Mouse (Mus musculus) myocyte (in vitro differentiated cells): Measurements from ENCODE around the gene Golph3l.

Experiments used
- CEBPB ChIP-seq: IDR thresholded peaks from 2 replicates; pipeline ENCODE4 v1.6.1; 2011; ENCODE audit warnings: mild to moderate bottlenecking, moderate library complexity; ENCODE audit not compliant: poor library complexity, insufficient read depth, severe bottlenecking
- E2F4 ChIP-seq: IDR thresholded peaks from one replicate; pipeline ENCODE4 v1.6.1; 2011; ENCODE audit warnings: mild to moderate bottlenecking, control low read depth, moderate library complexity; ENCODE audit not compliant: insufficient read depth
- MAX ChIP-seq: IDR thresholded peaks from one replicate; pipeline ENCODE4 v1.6.1; 2011; ENCODE audit warnings: low read depth, mild to moderate bottlenecking, control low read depth
- MYOD1 ChIP-seq, 3 experiments: IDR thresholded peaks; one replicate each; pipeline ENCODE4 v1.6.1; 2011; ENCODE audit warnings: control low read depth in 2 of 3, low read depth in 2 of 3, mild to moderate bottlenecking in 2 of 3, moderate library complexity in 1 of 3; ENCODE audit not compliant: insufficient read length in 2 of 3, control insufficient read depth in 1 of 3
- MYOG ChIP-seq, 3 experiments: IDR thresholded peaks; one replicate each; pipeline ENCODE4 v1.6.1; 2011; ENCODE audit warnings: control low read depth in 2 of 3, low read depth in 2 of 3, mild to moderate bottlenecking in 2 of 3; ENCODE audit not compliant: insufficient read length in 2 of 3, control insufficient read depth in 1 of 3, insufficient read depth in 1 of 3
- POLR2A ChIP-seq: IDR thresholded peaks from one replicate; pipeline ENCODE4 v1.6.1; 2011; ENCODE audit warnings: low read depth, mild to moderate bottlenecking, control low read depth, moderate library complexity; ENCODE audit not compliant: insufficient read length
- POLR2AphosphoS2 ChIP-seq: IDR thresholded peaks from one replicate; pipeline ENCODE4 v1.6.1; 2011; ENCODE audit warnings: low read depth, control low read depth; ENCODE audit not compliant: insufficient read length
- REST ChIP-seq: IDR thresholded peaks from one replicate; pipeline ENCODE4 v1.6.1; 2011; ENCODE audit warnings: mild to moderate bottlenecking, control low read depth, moderate library complexity; ENCODE audit not compliant: insufficient read depth, insufficient read length
- SRF ChIP-seq: IDR thresholded peaks from one replicate; pipeline ENCODE4 v1.6.1; 2011; ENCODE audit warnings: low read depth; ENCODE audit not compliant: control insufficient read depth, insufficient read length
- TCF12 ChIP-seq: IDR thresholded peaks from one replicate; pipeline ENCODE4 v1.6.1; 2011; ENCODE audit warnings: mild to moderate bottlenecking, control low read depth; ENCODE audit not compliant: poor library complexity, insufficient read depth, severe bottlenecking
- TCF3 ChIP-seq: IDR thresholded peaks from one replicate; pipeline ENCODE4 v1.6.1; 2011; ENCODE audit warnings: low read depth, control low read depth; ENCODE audit not compliant: insufficient read length
- USF1 ChIP-seq: IDR thresholded peaks from one replicate; pipeline ENCODE4 v1.6.1; 2011; ENCODE audit warnings: low read depth, mild to moderate bottlenecking, control low read depth, moderate library complexity

GRCm38 (mm10) chr3:95598734-95599133, 10.0 kb downstream of the Golph3l start:
- TF ChIP-seq POLR2A (no peak), USF1 (no peak), CEBPB (no peak), E2F4 (no peak), MYOD1 (IDR thresholded peaks at IDR 0.05; ENCODE audit: control insufficient read depth in 1 of 3, insufficient read length in 2 of 3, low read depth in 2 of 3) (no peak), POLR2AphosphoS2 (no peak), MAX (no peak), TCF3 (no peak), TCF12 (no peak), SRF (no peak), MYOG (IDR thresholded peaks at IDR 0.05; ENCODE audit: control insufficient read depth in 1 of 3, insufficient read depth in 1 of 3, insufficient read length in 2 of 3, low read depth in 2 of 3) (no peak), REST (no peak)
